Mouse (Mus musculus): ENCODE measurements around the gene Orc1.

Orc1 gene

DNA sequence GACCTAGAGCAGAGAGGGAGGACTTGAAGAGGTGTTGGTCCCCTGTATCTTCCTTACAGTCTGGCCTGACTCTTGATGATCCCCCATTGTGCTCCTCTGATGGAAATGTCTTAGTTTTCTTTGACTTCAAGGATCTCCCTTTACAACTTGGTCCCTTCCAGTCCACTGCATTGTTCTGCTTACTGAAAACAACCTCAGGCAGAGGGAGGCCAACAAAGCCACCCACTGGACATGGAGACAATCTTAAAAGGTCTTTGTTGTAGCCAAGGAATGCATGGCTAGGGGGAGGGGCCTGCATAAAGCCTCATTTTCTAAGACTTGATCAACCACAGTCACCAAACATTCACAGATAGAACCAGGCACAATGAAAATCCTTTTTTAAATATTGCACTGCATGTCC, 55.9 kb downstream of the Orc1 start:
- no peak for DNase-seq (ENCODE audit: low spot score)

DNA sequence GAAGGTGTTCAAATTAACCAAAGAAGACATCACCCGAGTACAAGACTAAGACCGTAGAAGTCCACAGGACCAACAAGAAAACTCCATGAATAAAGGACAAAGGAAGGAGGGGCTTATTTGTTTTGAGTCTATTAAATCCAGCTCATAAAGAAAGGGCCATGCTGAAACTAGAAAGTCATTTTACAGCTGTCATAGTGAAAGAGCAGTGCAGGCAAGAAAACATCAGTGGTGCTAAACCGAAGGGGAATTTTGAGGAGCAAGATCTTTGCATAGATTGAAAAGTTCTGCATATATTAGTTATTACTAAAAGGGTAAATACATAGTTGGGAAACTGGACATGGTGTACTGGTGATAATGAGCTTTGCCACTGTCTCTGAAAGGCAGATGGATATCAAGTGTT, 58.5 kb downstream of the Orc1 start:
- DNase-seq (ENCODE audit: low spot score), result no peak

DNA sequence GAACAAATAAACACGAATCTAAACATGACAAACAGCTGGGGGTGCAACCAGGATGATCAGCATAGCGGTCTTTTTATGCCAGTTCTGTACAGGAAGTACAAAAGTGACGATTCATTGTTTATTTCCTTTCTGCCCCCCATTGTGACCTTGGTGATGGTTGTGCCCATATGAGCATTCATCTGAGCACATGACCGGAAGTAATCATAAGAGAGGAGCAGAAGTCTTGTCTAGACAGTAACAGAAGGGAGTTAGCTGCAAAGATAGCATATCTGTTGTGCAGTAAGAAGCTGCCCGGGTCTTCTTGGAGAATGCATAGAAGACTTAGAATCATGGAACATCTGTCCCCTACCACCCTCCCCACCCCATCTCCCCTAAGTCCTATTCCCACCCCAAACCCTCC, 59.5 kb downstream of the Orc1 start:
- DNase-seq (ENCODE audit: low spot score), result no peak

DNA sequence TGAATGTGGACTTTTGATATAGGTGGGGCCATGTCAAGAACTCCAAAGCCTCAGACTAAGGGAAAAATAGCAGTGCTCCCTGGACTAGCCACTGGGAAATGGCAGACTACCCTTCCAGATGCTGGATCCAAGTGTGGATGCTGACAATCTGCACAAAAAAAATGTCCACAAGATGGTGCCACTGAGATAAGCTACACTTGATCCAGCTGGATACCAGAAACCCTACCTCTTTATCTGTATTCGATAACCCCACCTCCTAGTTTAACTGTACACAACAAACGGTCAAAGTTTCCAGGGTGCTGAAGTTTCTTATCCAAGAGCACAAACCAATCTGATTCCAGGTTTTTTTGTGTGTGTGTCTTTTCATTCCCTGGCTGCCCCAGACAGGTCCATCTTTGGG, 85.2 kb downstream of the Orc1 start:
- no peak for DNase-seq (ENCODE audit: low spot score)
